Mouse (Mus musculus) heart, postnatal 14 days (tissue): ENCODE measurements at regions not wholly inside any gene's neighbourhood (a gene's known extent, or its start where the extent isn't known, plus 50 kb on each side); places are given as distances from the start of the nearest gene placed in this dataset.

Experiments used
- DNase-seq, 2 experiments: peaks; one replicate each; pipeline ENCODE4 v3.0.0; 2021 to 2022
- intact Hi-C: fragments of 180-260 bp; cut with DNase I; formaldehyde crosslinking; loops from one replicate; pipeline ENCODE4 v1.15.1; 2025

DNA sequence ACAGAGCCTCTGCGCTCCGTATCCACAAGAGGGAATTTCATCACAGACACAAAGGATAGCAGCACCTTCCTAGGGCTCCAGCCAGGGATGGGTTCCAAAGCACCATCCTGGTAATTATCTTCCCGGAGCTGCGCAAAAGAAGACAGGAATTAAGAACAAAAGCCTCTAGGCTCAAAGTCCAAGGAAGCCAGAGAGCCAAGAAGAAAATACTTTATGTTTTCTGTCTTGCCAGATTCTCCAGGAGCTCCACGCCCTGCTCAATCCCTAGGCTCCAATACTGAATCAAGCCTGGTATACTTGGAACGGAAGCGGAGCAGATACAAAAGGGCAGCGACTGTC is 54.4 kb downstream of the Irf2bpl start:
- intact Hi-C loops: loop anchor here (2.0 kb wide), 1 partner anchor 29 kb away; no protein-coding TSS in a partner anchor
- no peak for DNase-seq

DNA sequence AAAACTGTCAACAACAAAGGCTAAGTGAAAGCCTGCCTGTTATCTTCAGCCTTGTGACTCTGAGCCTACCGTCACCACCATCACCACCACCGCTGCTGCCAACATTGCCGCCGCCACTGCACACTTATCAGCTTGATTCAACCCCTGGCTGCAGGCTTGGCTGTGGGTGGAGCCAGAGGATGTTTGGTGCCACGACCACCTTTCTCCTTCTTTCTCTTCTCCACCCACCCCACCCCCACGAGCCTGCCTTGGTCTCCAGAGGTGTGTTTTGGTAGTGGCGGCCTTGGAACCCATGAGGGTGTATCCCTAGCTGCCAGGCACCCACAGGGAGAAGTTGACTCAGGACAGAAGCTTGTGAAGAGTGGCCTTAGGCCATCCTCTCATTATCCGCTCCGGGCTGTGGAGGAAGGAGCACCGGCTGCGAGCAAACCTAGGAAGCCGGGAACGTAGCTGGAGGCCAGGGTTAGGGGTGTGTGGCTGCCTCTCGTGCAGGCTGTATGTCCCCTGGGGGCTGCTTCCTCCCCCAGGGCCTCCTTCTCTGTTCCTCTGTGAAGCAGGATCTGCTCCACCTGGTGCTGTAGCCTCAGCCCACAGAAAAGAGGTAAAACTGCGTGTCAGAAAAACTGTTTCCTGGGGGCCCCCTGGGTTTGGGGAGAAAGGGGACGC is 54.9 kb downstream of the Irf2bpl start:
- peak in 1 of 2 experiments; percentile 56 for DNase-seq
- intact Hi-C loops: loop anchor here (2.0 kb wide), 1 partner anchor 29 kb away; no protein-coding TSS in a partner anchor

DNA sequence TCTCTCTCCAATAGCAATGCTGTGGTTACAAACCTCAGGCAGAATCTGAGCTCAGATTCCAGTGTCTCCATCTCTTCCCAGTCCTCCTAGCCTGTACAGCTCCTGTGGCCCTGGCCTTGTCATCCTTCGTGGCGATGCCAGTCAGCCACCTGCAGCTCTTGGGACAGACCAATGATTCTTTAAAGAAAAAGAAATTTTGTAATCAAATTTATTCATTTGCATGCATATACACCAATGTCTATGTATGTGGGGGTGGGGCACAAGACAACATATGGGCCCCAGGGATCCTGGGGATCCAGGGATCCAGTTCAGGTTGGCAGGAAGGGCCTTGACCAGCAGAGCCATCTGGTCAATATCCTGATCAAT is 57.4 kb downstream of the Irf2bpl start:
- intact Hi-C loops: no loop called here
- no peak for DNase-seq

DNA sequence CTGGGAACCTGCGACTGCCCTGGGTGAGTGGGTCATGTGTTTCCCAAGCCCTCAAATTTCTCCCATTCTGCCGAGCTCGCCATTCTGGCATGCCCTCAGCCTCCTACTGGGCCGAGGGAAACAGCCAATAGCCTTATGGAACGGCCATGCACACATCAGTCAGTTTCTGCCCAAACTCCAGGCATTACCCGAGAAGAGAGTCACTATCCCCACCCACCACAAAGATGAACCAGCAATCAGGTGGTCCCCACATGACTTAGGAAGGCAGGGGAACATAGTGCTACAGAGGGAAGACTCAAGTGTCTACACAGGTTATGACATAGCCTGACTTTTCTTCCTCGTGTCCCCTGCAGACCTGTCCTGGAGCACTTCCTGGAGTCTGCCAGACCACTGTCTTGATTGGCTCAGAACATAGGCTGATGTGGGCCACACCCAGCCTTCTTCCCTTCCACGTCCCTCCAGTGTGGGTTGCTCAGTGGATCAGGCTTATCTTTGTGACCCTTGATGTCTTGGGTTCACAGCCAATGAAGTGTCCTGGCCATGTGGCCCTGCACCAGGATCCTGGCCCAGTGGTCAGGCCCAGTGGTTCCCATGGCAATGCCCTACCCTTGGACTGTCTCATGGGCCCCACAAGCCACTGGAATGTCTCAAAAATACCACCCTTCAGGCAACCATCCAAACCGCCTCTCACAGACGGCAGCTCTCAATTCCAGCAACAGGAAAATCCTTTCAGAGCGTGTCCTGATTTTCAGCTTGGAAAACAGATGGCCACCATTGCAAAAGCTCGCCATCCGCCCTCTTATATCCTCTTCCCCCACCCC is 58.0 kb downstream of the Irf2bpl start:
- intact Hi-C loops: no loop called here
- DNase-seq: peak in 1 of 2 experiments; percentile 61

DNA sequence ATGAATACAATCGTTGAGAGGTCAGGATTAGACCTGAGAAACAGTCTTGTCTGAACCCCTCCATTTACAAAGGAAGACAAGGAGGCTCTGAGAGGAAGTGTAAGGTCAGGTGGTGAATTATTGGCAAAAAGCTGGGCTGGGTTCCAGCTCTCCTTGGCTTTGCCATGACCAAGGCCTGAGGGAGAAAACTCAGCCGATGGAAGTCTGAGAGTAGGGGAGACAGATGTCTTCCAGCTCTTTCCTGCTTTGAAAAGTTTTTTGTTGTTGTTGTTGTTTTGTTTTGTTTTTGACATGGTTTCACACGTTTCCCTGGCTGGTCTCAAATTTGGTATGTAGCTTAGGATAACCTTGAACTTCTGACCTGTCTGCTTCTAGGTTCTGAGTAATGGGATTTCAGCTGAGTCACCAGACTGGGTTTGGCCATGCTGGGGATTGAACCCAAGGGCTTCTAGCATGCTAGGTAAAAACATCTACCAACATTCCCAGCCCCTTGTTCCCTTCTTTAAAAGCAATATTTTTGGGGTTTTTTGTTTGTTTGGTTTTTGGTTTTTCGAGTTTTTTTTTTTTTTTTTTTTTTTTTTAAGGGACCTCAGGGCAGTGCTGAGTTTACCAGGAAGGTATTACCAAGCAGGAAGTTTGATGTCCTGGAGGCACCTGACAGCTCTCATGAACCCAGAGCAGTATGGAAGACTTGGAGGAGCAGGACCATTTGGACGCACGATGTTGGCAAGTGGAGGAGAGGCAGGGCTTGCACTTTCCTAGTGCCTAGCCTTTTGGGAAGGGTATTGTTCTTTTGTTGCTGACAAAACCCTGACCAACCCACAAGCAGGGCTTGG is 58.8 kb downstream of the Irf2bpl start:
- intact Hi-C loops: loop anchor here (2.0 kb wide), 1 partner anchor 59 kb away; the partner anchor contains the start of gene Irf2bpl
- DNase-seq: no peak

DNA sequence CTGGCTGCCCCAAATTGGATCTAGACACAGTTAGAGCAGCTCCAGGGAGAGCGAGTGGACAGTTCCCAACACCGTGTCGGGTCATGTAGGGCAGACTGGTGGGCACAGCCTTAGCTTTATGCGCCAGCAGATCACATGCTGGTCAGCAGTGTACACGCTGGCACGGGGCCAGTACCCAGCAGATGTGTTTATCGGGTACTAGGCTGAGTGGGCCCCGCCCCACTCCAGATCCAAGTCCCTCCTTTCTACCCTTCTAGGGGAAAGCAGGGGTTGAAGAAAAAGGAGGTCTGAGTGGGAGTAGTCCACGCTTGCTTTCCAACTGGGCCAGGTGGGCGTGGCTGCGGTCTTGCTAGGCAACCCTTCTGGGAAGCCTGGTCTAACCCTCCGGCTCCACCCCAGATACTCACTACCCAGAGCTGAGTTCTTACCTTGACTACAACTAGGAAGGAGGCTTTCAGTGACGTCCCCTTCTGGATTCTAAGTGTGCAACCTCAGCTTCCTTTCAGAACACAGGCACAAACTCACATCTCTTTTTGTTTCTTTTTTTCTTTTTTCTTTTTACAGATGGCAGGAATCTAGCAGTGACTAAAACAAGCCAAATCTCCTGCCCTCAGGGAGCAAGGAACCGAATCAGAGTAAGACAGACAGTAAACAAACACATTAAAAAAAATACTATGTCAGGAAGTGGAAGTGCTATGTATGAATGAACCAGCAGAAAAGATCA is 59.6 kb downstream of the Irf2bpl start:
- peak; percentile 88 to 90 for DNase-seq

DNA sequence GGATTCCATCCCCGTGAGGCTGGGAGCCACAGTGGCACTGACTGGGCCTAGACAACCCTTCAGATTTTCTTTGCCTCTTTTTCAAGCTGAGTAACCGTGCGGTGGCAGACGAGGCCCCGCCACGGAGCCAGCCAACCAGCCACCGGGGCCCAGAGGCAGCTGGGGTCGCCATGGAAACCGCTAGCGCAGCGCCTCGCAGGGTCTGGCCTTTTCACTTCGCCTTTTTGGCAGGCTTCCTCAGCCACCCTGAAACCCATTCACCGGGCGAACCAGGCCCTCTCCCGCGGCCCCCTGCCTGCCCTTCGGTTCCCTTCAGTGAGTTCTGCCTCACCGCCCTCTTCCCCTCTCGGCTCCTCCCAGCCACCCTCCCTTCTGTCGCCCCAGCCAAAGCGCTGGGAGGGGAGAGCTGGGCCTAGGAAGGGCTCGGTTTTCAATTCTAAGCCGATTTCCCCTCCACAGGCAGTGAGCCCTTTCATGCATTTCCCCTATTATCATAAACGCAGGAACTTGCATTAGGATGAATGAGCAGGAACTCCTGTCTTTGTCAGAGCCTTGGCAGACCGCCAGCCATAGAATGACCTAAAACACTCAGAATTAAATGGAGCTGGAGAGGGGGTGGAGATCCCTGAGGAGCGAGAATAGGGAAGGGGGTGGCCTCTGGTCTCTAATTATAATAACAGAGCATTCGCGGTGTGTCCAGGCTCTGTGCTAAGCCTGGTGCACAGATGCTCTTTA is 60.6 kb downstream of the Irf2bpl start:
- DNase-seq: peak; percentile 89 to 90
- intact Hi-C loops: loop anchor here (2.0 kb wide), 1 partner anchor 61 kb away; the partner anchor contains the start of gene Irf2bpl

More for the DNA sequence above, 59.6 kb downstream of the Irf2bpl start:
- intact Hi-C loops: loop anchor here (2.0 kb wide), 1 partner anchor 60 kb away; the partner anchor contains the start of gene Irf2bpl

DNA sequence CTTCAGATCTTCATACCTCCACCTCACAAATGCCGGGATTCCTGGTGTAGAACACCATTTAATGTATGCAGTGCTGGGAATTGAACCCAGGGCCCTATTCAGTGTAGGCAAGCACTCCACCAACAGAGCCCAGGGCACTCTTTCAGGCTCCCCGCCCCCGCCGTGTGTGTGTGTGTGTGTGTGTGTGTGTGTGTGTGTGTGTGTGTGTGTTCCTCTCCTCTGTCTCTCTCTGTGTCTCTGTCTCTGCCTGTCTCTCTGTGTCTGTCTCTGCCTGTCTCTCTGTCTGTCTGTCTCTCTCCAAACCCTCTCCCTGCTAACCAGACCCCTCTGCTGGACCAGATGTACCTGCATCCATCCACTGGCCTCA is 61.1 kb downstream of the Irf2bpl start:
- no peak for DNase-seq
- intact Hi-C loops: no loop called here

DNA sequence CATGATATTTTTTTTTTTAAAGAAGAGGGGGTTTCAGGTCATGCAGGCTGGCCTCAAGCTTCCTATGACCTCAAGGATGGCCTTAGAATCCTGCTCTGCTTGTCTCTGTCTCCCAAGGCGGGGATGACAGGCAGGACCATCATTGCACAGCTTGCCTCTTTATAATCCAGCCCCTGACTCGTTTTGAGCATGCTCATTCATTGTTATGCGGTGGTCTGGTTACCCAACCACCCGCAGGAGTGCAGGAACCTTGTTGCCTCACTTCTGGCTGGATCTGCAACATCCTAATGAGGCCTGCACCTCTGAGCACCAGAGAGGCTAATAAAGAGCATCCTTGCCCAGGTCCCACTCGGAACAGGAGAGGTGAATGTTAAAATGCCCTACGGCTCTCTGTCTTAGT is 63.4 kb downstream of the Irf2bpl start:
- no peak for DNase-seq

DNA sequence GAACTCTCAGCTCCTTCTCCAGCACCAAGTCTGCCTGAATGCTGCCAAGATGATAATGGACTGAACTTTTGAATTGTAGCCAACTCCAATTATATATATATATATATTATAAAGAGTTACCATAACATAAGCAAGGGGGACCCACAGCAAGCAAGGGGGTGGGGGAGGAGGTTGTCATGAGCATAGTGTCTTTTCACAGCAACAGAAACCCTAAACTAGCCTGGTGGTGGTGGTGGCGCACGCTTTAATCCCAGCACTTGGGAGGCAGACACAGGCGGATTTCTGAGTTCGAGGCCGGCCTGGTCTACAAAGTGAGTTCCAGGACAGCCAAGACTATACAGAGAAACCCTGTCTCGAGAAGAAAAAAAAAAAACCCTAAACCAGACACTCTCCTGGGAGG is 65.0 kb downstream of the Irf2bpl start:
- intact Hi-C loops: no loop called here
- no peak for DNase-seq

More for the DNA sequence above, 63.4 kb downstream of the Irf2bpl start:
- intact Hi-C loops: no loop called here

DNA sequence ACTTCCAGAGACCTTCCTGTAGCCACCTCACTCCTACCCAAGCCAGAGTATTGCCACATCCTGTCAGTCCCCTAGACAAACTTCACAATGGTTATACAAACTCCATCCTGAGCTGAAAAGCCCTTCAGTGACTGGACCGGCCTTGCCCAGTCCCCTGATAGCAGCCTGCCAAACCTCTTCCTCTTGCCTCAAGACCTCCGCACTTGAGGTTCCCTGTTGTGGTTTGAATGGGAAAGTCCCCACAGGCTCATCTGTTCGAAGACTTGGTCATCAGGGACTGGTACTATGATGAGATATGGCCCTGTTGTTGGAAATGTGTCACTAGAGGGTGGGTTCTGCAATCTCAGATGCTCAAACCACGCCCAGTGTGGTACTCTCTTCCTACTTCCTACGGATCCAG is 65.4 kb downstream of the Irf2bpl start:
- DNase-seq: no peak
- intact Hi-C loops: no loop called here

DNA sequence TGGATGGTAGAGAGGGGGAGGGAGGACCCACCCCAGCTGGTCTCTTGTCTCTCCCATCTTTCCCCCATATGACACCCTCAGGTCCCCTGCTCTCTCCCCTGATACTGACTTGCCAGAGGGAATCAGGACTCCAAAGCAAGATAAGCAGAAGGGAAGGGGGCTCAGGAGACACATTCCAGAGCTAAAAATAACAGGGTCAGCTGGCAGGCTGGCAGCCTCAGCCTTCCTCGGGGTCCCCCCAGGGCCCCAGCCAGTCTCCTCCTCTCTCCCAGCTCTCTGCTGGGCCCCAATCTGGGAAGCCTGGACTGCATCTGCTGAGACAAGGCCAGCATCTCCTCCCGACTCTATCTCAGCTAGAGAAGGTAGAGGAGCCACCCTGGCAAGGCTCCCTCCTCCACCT is 66.4 kb downstream of the Irf2bpl start:
- DNase-seq: no peak
- intact Hi-C loops: no loop called here

DNA sequence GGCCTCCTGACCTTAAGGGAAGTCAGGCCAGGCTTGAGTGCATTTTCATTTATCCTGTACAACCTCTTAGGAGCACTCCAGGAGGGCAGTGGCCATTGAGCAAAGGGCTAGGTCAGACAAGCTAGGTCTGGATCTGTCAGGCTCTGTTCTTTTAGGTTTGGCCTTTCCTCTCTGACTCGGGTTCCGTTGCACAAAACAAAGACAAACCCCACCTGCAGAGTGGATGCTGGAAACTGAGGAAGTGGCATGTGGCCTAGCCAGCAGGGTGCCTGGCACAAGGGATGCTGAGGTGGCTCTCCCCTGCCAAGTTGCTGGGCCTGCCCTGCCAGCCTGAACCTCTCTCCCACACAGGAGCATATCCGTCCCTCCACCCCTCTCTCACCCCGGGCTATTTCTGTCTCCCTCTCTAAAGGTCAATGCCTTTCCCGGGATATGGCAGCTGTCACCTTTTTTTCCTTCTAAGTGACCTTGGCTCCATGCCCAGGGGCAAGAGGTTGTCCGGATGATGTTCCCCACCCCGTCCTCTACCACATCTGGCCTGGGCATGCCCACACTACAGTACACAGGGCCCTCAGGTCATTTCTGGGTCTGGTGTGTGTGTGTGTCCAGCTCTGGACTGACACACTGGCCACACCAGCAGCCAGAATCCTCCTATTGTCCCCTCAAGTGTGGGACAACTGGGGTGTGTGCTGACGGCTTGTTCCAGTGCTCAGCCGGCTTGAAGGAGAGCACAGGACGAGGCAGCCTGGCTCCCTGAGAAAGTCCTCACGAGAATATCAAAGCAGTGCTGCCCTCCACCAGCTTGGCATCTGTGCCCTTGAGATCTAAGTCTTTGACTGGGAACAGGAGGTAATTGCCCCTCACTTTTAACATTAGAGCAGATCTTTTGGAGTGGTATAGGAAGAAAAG is 67.6 kb downstream of the Irf2bpl start:
- intact Hi-C loops: loop anchor here (2.0 kb wide), 1 partner anchor 14 kb away; no protein-coding TSS in a partner anchor

DNA sequence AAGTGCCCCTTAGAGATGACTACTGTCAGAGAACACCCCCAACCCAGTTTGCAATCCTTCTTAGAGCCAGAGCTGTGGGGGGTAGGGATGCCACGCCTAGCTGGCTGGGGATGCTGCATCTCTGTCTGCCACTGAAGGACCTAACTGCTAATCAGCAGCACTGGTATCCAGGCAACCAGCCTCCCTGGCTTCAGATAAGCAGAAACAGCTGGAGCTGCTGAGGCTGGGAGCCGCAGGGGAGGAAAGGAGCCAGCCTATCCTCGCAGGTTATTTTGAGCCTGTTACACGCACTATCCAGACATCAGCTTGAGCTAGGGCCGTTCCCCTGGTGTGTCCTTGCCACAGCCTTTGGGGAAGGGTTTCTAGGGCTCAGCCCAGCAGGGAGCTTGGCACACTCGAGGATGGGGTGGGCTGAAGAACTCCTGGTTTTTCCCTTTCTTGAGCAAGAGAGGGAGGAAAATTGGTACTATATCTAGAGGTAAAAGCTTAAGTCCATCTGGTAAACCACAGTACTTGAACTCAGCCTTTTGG is 68.4 kb downstream of the Irf2bpl start:
- DNase-seq: peak; percentile 62 to 72
- intact Hi-C loops: loop anchor here (2.0 kb wide), 1 partner anchor 13 kb away; no protein-coding TSS in a partner anchor

More for the DNA sequence above, 67.6 kb downstream of the Irf2bpl start:
- peak; percentile 63 to 70 for DNase-seq

DNA sequence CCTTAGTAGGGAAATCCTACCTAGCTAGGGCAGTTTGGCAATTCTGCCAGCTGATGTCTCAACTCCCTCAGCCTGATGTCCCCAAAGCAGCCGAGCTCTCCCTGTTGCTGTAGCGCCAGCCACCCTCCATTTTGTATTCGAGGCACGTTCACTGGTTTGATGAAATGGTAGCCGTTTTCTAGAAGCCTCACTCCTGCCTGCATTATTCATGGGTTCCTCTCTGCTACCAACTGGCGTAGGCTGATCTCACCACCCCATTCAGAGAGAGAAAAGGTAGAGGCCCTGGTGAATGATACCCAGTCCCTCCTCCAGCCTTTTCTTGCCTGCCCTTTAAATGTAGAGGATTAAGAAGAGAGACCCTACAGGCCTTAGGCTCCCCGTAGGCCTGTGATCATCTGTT is 69.9 kb downstream of the Irf2bpl start:
- intact Hi-C loops: no loop called here
- DNase-seq: no peak
